Mouse (Mus musculus) CD4-positive naive resting alpha-beta T cell, adult 57 days (primary cell): ENCODE data around the gene Galntl6. TPM values are rescaled to one million over a fixed set of nuclear protein-coding genes. Genes with fewer than 3 reads are reported as not detected.

ENCODE experiments used
- total RNA-seq: library from RNA; stranded (reverse); gene quantifications from one replicate; pipeline ENCODE4 v1.2.4, GENCODE M21; 2023

The Galntl6 gene
- not detected for total RNA-seq

DNA sequence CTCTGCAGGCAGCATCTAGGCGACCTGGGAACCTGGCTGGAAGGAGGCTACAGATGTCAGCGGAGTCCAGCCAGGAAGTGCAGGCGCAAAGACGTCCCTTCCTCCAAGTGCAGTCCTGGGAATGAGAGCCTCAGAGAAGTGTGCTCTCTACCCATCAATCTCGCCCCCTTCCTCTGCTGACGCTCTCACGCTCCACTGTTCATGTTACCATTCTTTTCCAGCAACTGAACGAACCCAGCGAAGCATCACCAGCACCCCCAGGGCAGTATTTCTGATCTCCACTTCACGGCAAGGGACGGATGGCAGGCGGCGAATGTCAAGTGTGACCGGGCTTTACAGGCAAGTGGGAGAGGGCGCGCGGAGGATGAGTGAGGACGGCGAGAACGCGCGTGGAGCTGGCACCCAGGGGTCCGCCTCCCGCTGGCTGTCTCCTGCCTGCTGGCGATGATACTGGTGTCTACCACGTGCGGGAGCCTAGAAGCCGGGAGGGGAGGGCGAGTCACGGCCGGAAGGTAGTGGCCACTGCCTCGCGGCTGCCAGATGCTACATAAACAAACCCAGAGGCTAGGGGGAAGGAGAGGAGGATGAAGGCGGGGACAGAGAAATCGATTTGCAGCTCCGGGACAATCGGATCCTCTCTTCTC is at the start of gene Galntl6:
Galntl6 (minus strand) TSS at position 445 of the 644 bp plus-strand sequence.

DNA sequence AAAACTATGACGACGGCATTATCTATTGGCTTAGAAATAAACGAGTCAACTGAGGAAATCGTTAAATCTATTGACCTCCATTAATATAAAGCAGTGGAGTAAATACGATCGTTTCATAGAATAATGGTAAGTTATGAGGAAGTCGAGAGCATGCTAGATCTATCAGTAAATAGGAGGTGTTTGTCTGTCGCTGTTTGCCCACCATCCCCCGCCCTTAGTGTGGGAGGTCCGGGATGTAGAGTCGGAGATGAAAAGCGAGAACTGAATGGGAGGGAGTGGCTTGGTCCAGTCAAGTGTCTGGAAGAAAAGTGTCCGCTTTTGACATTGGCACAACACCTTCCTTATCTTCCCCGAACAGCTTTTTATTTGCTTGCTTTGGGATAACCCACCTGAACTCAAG is 763 bp downstream of the Galntl6 start, which contains the start of gene BC030500:
BC030500 (plus strand) TSS at position 79 of the 400 bp plus-strand sequence.

Other genes with a start within 250 kb of the Galntl6 start
- gene BC030500, start 885 bp downstream of the Galntl6 start, total RNA-seq, result not detected